Mouse (Mus musculus) thymus, adult 2 months (tissue): ENCODE data around the gene Ryr1. TPM values are rescaled to one million over a fixed set of nuclear protein-coding genes. Genes with fewer than 3 reads are reported as not detected.

ENCODE experiments used
- DNase-seq: peaks from one replicate; pipeline ENCODE4 v3.0.0; 2021
- H3K27ac ChIP-seq: fragments of 200-500 bp; 2 replicates; pipeline ENCODE4 v1.5.1; 2012; ENCODE audit warnings: low read length, control low read depth; ENCODE audit not compliant: control insufficient read depth, insufficient read depth
- H3K27me3 ChIP-seq: fragments of 200-500 bp; 2 replicates; pipeline ENCODE4 v1.6.1; 2012; ENCODE audit warnings: mild to moderate bottlenecking, low read length, moderate library complexity, mixed read lengths; ENCODE audit not compliant: control insufficient read depth, insufficient read depth
- H3K36me3 ChIP-seq: fragments of 200-500 bp; 2 replicates; pipeline ENCODE4 v1.6.1; 2012; ENCODE audit warnings: mild to moderate bottlenecking, low read length, moderate library complexity; ENCODE audit not compliant: control insufficient read depth, insufficient read depth
- H3K4me1 ChIP-seq: fragments of 200-500 bp; replicated peaks from 2 replicates; pipeline ENCODE4 v1.6.1; 2012; ENCODE audit warnings: low read length; ENCODE audit not compliant: control insufficient read depth, insufficient read depth
- H3K4me3 ChIP-seq: fragments of 200-500 bp; 2 replicates; pipeline ENCODE4 v1.5.1; 2012; ENCODE audit warnings: mild to moderate bottlenecking, low read length, control low read depth, moderate library complexity; ENCODE audit not compliant: control insufficient read depth, insufficient read depth
- CTCF ChIP-seq: fragments of 200-500 bp; IDR thresholded peaks from 2 replicates; pipeline ENCODE4 v1.5.1; 2012; ENCODE audit warnings: mild to moderate bottlenecking, control low read depth, low read length, moderate library complexity, borderline replicate concordance; ENCODE audit not compliant: control insufficient read depth, poor library complexity, insufficient read depth; ENCODE audit errors: extremely low read depth
- POLR2A ChIP-seq: fragments of 200-500 bp; IDR thresholded peaks from 2 replicates; pipeline ENCODE4 v1.6.1; 2012; ENCODE audit warnings: mild to moderate bottlenecking, low read length, control low read depth, moderate library complexity; ENCODE audit not compliant: control insufficient read depth, poor library complexity, insufficient read depth; ENCODE audit errors: extremely low read depth
- WGBS: fragments of 180-500 bp; shearing (Covaris S2); methylation state at CpG from one replicate; pipeline ENCODE4 v1.1.7; 2018; 5-methylcytosine and 5-hydroxymethylcytosine counted together
- polyA plus RNA-seq: library from polyadenylated mRNA; depleted of rRNA; stranded (reverse); fragments of >200 nt; gene quantifications from 2 replicates; pipeline ENCODE4 v1.2.3, GENCODE M21; 2012

The Ryr1 gene
- polyA plus RNA-seq, 1 experiment: 0.19 TPM

DNA sequence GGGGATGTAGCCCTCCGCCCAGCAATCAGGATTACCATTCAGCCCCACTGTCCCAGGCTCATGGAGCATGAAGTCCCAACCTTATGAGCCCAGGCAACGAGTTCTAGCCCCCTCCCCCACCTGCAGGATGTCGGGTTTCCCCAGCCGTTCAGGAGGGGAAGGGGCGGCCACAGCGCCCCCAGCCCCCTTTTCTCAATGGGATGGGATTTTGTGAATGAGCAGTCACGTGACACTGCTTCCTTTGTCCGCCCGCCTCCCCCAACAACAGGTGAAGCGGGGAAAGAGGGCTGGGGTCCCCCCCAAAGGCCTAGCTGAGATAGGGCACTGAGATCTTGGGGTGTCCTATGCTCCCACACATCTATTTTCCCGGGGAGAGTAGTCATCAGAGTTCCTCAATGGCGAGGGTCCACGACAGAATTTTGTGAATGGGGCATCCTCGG, 43.8 kb upstream of the Ryr1 start:
- WGBS: 11% methylated on average over 14 of the region's 14 CpGs
- no peak overlapping the region for H3K27ac ChIP-seq
- H3K4me1 ChIP-seq: peaks cover 31% of the 10 kb centered on the region
- no peak for TF ChIP-seq POLR2A
- no peak for TF ChIP-seq CTCF
- H3K27me3 ChIP-seq: peaks cover 21% of the 10 kb centered on the region
- H3K36me3 ChIP-seq: peaks cover 14% of the 10 kb centered on the region
- no peak for DNase-seq
- peak overlapping the region; percentile 31; the same call in 1 of the 2 replicates for H3K4me3 ChIP-seq

DNA sequence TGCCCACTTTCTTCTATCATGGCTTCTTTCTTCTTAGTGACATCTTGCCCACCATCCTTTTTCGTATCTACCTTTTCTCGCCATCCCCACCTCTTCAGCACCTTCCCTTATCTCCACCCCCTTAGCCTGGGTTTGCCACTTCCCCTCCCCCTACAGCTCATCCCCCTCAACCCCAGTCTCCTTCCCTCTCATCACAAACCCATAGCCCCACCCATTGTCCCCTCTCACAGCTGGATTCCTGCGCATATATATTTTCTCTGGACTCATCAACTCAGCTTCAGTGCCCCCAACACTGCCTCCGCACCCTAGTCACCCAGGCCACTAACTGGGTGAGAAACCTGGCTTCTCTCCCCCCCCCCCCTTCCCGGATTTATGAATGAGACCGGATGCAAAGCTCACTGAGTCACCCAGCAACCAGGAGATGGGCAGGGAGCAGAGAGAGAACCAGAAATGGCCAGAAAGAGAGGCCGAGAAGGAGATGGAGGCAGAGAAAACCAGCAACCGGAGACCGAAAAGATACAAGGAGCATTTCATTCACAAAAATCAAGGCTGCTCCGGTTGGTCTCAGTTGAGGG, 43.2 kb upstream of the Ryr1 start:
- H3K27me3 ChIP-seq: peaks cover 21% of the 10 kb centered on the region
- TF ChIP-seq CTCF: no peak
- TF ChIP-seq POLR2A: no peak
- peaks cover 8% of the 10 kb centered on the region for H3K36me3 ChIP-seq
- no peak overlapping the region for H3K27ac ChIP-seq
- H3K4me3 ChIP-seq: no peak overlapping the region
- 56% methylated on average over 10 of the region's 10 CpGs for WGBS
- peaks cover 31% of the 10 kb centered on the region for H3K4me1 ChIP-seq
- DNase-seq: no peak

DNA sequence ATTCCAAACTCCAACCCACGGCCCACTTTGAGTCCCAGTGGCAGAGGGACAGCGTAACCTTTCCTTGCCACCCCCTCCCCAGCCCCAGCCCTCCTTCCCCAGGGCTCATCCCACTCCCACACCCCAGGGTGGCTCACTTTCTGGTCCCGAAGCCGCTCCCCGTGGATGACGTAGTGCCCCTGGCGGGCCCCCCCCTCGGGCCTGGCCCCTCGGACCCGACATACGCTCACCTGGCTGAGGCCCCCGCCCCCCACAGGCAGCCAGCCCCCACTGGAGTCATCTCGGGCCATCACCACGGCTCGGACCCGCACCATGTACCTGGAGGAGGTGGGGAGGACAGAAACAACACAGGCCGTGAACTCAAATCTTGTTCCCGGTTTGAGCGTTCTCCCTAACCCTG, 42.7 kb upstream of the Ryr1 start:
- WGBS: 86% methylated on average over 18 of the region's 19 CpGs
- no peak for TF ChIP-seq CTCF
- TF ChIP-seq POLR2A: no peak
- Histone ChIP-seq H3K27me3 (peaks cover 21% of the 10 kb centered on the region), H3K27ac (no peak overlapping the region), H3K36me3 (peaks cover 2% of the 10 kb centered on the region), H3K4me1 (peaks cover 34% of the 10 kb centered on the region), H3K4me3 (no peak overlapping the region)
- no peak for DNase-seq

DNA sequence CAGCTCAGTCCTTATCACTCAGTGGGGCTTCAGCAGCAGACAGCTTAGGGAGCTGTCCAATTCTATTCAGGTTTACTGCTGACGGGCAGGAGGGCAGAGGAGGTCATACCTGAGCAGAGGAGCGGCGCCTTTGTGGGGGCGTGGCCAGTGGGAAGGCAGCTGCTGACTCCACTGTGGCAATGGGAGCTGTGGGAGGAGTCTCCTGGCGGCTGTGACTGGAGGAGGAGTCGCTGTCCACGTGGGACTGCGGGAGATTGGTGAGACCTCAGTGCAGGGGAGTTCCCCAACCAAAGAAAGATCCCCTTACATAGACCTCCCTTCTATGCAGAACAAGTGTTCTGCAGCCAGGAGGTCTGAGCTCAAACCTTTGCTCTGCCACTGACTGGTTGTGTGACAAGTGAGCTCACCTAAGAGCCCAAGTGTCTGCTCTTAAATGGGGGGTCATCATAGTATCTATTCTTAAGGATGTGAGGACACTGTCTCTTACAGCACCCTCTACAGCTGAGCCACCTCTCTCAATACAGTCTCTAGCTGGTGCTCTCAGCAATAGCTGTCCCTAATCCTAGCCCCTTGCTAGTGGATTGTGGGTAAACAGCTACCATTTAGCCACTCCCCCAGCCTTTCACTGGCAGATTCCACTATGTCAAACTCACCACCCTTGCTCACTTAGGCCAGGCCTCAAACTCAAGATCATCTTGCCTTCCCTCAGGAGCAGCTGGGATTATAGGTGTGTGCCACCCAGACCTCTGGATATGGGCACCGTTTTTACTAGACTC, 38.0 kb upstream of the Ryr1 start:
- DNase-seq: peak; percentile 21
- Histone ChIP-seq H3K27ac (no peak overlapping the region), H3K36me3 (no peaks in the 10 kb centered on the region), H3K4me1 (peaks cover 4% of the 10 kb centered on the region; the same call in 1 of the 2 replicates), H3K4me3 (no peak overlapping the region), H3K27me3 (no peaks in the 10 kb centered on the region)
- WGBS: 29% methylated on average over 9 of the region's 9 CpGs
- no peak for TF ChIP-seq POLR2A
- no peak for TF ChIP-seq CTCF

DNA sequence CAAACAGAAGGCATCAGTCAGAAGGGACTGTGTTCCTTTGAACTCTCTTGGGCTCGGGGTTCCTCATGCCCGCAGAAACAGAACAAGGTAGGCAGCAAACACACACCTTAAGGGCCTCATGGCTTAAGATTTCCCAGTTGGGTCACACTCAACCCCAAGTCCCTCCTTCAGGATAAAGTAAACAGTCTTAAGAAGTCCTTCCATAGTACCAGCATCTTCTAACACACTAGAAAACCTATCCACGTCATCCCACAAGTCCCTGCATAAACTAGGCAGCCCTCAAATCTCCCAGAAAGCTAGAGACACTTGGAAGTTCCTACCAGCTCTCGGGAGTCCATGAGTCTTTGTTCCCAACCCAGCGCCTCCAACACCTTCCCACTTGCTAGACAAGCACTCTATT, 37.3 kb upstream of the Ryr1 start:
- 97% methylated on average over 5 of the region's 5 CpGs for WGBS
- no peak for DNase-seq
- TF ChIP-seq CTCF (no peak), POLR2A (no peak)
- no peaks in the 10 kb centered on the region for H3K36me3 ChIP-seq
- H3K27ac ChIP-seq: no peak overlapping the region
- H3K4me3 ChIP-seq: no peak overlapping the region
- H3K4me1 ChIP-seq: peaks cover 4% of the 10 kb centered on the region; the same call in 1 of the 2 replicates
- H3K27me3 ChIP-seq: no peaks in the 10 kb centered on the region

DNA sequence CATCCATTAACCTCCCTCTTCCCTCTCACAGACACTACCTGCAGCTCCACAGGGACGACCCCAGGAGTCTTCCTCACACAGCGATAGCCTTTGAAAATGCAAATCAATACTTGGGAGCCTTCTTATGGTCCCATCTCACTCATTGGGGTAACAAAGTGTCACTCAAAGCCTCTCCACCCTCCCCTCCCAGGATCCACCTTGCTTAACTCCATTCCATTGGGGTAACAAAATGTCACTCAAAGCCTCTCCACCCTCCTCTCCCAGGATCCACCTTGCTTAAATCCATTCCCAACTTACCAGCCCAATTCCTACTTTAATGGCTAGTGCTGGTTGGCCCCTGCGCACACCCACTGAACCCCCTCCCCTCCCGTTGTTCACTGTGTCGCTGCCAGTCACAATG, 33.3 kb upstream of the Ryr1 start:
- no peaks in the 10 kb centered on the region for H3K36me3 ChIP-seq
- H3K27ac ChIP-seq: no peak overlapping the region
- H3K4me1 ChIP-seq: peaks cover 16% of the 10 kb centered on the region
- no peaks in the 10 kb centered on the region for H3K27me3 ChIP-seq
- 53% methylated on average over 5 of the region's 5 CpGs for WGBS
- TF ChIP-seq POLR2A: no peak
- no peak for TF ChIP-seq CTCF
- no peak for DNase-seq
- H3K4me3 ChIP-seq: no peak overlapping the region
